Mouse (Mus musculus) c-Kit-positive CD71-positive TER-119-positive erythroid progenitor cells, embryonic 14.5 days (primary cell): Measurements from ENCODE around the gene Trabd.

ENCODE experiments used
- DNase-seq: peaks from one replicate; pipeline ENCODE4 v3.0.0-alpha.2; 2013; ENCODE audit warnings: low spot score

The Trabd gene

DNA sequence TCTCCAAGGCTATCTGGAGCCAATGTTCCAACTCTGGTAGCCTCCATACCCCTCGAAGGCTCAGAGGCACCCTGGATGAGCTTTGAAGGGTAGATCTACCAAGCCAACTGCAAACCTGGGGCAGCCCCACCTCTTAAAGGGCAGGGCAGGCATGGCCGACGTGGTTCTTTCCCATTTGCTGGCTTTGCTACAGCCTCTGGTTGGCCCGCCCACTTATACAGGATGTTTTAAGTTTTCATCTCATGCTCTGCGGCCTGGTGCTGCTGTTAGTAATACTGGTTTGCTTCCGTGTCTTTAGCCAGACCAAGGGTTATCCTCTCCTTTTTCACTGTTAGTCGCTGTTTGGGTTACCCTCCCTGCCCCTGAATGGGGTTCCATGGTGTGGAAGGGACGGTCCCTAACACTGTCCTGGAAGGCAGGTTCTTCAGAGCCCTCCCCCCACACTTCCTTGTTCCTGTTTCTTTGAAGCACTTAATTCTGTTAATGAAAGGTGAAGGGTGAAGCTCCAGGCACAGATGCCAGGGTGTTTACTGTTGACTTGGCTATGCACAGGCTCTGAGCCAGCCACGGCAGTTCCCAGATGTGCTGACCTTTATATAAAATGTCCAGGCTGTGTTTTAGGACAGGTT, 3.4 kb downstream of the Trabd start:
- peak; percentile 67 for DNase-seq

DNA sequence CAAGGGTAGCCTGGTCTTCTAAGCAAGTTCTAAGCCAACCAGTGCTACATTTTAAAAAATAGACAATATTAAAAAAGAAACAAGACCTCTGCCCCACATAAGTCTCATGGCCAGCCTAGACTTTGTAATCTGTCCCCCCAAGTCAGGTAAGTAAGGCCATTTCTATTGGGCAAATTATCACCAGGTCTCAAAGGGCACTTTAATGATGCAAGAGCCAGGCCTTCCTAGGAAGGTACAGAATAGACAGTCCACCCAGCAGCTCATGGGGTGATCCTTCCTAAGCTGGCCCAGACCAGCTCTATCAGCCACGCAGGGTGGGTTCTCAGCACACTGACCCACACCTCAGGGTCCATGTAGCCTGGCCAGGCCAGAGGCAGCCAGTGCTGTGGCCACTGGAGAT, 9.0 kb downstream of the Trabd start:
- DNase-seq: no peak

DNA sequence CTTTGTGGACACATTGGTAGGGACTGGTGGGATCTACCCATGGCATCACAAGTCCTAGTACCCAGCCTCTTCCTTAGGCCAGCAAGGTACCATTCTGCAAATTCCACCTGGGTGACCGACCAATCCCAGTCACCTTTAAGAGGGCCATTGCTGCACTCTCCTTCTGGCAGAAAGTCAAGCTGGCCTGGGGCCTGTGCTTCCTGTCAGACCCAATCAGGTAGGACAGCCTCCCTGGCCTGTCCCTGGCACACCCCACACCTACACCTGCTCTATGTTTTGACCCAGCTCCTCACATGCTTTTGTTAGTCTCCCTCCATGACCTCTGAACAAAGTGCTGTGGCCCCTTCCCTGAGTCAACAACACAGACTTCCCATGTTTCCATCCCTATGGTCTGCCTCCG, 9.9 kb downstream of the Trabd start:
- DNase-seq: no peak

DNA sequence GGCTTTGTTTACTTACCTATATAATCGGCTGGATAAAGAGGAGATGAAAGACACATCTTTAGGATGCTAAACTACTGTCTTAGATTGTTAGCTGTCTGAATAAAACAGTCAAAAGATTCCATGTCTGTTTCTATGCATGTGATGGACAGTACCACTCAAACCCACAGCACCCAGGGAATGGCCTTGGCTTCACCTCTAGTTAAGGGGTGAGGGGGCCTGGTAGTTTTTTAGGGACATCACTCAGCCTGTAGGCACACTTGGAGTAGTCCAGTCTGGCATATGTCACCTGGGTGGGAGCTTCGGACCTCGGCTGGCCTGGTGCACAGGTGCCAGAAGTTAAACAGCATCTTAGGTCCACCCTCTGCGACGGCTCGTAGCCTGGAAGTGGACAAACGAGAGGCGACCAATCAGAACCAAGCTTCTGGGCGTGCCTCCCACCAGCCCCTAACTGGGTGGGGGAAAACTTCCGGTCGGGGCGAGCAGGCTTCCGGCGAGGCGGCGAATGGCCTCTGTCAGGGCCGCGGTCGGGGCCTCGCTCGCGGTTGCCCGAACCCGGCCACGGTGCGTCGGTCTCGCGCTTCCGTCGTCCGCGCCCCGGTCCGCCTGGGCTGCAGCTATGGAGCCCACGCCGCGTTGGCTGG, 13.8 kb downstream of the Trabd start, which contains the start of gene Selenoo:
Selenoo (plus strand) TSS at position 478 of the 641 bp plus-strand sequence.
- peak; percentile 80 for DNase-seq

DNA sequence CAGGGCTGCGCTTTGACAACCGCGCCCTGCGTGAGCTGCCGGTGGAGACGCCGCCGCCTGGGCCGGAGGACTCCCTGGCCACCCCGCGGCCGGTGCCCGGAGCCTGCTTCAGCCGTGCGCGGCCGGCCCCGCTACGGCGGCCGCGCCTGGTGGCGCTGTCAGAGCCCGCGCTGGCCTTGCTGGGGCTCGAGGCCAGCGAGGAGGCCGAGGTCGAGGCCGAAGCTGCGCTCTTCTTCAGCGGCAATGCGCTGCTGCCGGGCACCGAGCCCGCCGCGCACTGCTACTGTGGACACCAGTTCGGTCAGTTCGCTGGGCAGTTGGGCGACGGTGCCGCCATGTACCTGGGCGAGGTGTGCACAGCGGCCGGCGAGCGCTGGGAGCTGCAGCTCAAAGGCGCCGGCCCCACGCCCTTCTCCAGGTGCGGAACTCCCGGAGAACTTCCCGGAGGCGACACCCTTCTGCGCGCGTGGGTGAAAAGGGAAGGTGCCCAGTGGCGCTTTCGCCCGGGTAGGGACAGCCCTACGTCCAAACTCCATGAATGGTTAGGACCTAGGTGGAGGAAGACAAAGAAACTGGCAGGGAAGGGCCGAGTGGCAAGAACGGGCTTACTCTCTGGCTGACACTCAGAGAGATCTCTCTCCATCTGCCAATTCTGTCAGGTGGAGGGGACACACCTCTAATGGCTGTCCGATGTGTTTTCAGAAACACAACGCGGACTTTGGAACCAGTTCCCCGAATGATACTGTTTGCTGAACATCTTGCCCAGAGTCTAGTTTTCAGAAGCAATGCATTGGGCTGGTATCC, 14.5 kb downstream of the Trabd start:
- DNase-seq: peak; percentile 24

DNA sequence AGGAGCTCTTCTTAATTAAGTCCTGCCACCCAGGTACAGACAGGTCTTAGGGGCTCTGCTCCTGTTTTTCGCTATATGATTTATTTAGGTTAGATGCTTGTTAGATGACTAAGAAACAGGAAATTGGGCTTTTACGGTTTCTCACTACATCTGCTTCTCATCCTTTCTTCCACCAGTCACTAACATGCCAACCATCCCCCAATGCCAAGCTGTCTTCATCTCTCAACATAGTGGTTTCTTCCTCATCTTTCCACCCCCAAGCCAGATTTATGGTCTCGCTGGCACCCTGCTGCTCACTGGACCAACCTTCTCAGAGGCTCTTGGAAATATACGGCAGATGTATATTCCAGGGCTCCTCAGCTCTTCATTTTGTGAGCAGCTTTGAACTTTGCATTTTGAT, 15.7 kb downstream of the Trabd start:
- no peak for DNase-seq

DNA sequence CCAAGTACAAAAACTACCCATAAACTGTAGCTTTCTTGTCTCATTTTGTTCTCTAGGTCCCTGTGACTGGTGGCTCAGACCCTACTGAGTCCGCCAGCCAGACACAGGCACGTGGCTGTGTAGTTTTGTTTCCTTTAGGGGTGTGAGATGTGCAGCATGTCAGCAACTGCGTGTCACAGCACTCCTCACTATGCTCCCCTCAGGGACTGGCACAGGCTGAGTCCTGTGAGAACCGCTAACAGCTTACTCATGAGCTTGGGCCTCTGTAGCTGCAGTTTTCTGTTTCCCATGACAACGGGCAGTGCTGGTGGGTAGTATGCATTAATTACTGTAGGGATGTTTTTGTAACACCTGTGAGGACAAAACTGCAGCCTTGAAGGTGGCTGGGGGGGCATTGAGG, 17.3 kb downstream of the Trabd start:
- DNase-seq: no peak

DNA sequence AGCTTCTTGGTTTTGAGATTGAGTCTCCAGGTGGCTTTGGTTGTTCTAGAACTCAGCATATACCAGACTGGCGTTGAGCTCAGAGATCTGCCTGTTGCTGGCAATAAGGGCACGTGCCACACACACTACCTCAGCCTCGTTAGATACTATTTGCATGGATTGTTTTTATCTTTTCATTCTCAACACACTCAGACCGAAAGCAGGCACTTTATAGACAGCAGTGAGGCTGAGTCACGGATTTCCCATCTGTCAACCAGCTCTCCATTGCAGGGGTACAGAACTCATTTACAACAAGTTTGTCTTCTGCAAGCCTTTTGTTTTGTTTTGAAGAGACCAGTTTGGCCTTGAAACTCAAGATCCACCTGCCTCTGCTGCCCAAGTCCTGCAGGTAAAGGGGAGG, 22.5 kb downstream of the Trabd start:
- no peak for DNase-seq

DNA sequence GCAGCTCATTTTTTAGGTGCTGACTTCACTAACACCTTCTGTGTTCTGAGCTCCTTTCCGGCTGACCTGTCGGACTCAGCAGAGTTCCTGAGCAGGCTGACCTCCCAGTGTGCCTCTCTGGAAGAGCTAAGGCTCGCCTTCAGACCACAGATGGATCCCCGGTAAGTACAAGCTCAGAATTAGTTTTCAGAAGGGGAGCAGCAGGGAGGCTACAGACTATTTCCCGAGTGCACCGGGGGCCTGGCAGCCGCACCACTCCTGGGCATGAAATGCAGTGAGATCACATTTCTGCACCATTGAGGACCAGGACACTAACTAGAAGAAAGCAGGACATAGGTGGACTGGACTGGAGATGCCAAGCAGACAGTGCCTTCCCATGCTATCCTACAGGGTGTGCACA, 23.7 kb downstream of the Trabd start:
- DNase-seq: no peak

DNA sequence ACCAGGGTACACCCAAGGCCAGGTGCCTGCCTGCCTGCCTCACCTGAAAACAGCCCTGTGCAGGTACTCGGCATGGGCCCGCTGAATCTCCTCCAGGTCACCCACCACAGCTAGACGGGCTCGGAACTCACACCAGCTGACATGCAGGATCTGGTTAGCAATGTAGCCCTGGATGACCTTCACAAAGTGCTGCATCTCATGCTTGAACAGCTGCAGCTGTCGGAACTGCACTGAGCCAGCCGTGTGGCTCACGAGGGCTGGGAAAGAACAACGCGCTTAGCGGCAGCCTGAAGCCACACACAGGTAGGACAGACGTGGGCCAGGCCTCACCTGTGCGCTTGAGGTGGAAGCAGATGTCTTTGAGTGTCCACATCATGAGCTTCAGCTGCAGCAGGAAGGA, 25.9 kb downstream of the Trabd start:
- DNase-seq: no peak

DNA sequence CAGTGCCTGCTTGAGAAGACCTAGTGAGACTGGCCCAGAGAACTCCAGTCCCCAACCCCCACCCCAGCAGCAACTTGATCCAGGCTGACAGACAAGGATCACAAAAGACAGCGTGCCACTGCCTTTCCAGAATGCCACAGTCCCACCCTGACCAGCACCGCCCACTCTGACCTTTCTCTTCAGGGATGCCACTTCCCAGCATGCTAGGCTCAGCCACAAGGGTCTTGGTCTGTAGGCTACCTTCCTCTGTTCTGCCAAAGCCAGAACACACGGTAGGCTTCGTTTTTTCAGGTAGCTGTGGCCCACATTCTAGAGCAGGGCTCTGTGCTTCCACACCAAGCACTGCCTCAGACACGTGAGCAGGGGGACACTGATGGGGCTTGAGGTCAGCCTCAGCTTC, 27.7 kb downstream of the Trabd start:
- DNase-seq: no peak

DNA sequence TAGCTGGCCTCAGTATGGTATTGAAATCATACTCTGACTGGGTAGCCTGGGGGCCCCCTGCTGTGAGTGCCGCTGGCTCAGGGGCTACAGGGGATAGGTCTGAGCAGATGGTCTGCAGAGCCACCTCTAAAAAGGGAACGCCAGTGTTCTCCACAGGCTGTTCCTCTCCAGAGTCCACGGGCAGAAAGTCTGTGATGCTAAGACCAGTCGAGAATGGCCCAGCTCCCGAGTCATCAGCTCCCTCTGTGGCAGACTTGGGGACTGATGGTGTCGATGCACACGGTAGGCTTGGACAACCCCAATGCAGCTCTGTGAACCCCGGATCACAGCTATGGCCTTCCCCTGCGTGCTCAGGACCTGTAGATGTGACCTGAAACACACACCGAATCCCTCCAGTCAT, 29.0 kb downstream of the Trabd start:
- no peak for DNase-seq

DNA sequence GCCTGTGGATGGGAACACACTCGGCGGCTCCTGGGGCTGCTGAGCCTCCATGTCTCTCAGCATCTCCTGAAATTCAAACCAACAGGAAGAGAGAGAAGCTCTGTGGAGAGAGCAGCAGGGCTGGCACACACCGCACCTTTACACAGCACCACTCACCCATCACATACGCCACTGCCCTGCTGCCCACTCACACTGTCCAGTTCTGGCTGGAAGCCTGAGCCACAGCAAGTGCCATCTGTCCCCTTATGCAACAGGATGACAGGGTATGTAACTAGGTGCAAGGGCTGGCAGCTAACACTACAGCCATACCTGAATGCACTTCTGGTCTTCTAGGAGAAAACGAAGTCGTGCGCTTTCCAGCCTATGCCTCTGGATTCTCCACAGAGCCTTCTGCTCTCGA, 29.5 kb downstream of the Trabd start:
- DNase-seq: no peak

DNA sequence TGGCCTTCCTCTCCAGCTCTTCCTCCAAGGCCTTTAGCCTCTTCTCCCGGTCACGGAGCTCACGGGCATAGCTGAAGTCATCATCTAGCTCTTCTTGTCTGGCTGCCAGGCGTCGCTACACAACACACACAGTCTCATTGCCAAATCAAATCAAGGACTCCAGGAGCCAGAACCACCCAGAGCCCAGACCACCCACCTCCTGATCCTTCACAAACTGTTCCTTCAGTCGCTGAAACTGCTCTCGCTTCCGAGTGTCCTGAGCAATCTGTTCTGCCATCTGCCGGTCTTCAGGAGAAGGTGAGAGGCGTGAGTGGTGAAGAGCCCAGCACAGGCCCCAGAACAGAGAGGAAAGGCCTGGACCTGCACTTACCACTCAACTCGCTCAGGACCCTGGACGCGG, 31.1 kb downstream of the Trabd start:
- DNase-seq: no peak

DNA sequence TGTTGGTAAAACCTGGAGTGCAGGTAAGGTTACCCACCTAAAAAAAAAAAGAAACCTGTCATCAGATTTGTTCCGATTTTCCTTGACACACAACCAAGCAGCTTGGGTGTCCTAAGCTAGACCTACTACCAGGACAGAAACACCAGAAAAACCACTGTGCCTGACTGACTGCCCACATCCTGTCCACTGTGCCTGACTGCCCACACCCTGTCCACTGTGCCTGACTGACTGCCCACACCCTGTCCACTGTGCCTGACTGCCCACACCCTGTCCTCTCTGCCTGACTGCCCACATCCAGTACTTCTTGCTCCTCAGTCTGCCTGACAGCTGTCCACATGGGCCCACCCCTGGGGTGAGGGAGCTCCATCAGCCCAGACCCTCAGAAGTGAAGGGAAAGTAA, 32.1 kb downstream of the Trabd start:
- DNase-seq: no peak

DNA sequence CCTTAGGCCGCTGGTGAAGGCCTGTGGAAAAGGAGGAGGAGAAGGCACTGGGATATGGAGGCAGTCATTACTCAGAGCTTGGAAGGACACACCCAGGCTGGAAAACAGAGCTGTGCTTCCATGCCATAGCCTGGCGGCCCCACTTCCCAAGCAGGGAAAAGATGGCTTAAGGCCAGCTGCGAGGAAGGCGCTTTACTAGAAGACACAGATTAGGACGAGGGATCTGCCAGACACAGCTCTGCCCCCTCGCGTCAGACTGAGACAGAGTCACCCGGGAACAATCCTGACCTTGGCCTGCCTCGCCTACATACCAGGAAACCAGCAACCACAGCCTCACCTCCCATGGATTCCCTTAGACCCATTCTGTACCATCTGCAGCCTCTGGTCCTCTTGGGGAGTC, 35.2 kb downstream of the Trabd start:
- DNase-seq: no peak

DNA sequence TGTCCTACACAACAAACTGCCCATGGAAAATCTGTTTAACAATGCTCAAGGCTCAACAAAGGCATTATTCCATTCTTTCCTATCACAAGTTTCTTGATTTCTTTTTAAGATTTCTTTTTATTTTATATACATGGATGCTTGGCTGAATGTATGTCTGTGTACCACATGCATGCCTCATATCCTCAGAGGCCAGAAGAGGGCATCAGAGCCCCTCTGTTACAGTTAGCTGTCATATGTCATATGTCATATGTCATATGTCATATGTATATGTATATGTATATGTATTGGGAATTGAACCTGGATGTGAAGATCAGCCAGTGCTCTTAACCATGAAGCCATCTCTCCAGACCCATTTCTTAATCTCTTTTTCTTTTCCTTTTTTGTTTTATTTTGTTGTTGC, 43.1 kb downstream of the Trabd start:
- DNase-seq: no peak

DNA sequence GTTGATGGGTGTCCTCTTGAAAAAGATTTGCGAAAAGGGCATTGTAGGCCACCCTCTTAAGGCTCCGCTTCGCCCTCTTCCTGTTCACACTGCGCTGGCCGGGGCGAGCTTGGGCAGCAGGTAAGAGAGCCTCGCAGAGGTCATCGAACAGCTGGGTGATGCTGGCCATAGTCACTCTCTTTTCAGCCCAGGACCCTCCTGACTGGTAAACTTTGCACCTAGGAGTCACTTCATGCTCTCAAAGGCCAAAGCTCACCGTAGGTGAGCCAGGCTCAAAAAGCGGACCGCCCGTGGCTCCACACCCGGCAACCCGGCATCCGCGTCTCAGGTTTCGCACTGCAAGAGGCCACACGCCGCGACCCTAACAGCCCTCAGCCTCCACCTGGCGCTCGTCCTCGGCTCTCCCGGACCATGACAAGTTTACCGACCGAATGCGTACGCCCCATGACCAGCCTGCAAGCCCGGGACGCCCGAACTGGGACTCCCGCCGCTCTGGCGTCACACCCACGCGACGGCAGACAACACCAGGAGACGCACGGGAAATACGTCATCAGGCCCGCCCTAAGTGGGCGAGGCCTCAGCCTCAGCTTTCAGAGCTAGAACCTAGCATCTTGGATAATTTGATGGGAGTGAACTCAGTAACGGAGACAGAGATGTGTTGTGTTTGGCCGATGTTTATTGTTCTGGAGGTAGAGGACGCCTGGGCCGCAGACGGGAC, 47.9 kb downstream of the Trabd start, which contains the start of gene Tubgcp6:
Tubgcp6 (minus strand) TSS at position 464 of the 718 bp plus-strand sequence.
- peak; percentile 97 for DNase-seq

DNA sequence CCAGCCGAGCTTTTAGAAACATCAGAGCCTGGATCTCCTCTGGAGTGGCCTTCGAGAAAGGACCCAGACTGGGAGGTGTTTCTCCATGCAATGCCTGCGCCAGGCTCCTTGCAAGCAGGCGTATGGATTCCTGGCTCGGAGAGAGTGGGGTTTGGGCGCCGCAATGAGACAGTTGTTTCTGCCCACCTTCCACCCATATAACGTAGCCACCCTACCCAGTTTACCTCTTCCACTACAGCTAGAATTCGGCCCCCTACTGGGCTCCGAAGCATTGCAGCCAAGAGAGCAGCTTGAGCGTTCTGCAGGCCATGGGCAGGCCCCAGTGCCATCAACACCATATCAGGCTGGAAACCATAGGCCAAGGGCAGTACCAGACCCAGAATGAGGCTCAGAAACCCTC, 48.7 kb downstream of the Trabd start:
- DNase-seq: no peak

DNA sequence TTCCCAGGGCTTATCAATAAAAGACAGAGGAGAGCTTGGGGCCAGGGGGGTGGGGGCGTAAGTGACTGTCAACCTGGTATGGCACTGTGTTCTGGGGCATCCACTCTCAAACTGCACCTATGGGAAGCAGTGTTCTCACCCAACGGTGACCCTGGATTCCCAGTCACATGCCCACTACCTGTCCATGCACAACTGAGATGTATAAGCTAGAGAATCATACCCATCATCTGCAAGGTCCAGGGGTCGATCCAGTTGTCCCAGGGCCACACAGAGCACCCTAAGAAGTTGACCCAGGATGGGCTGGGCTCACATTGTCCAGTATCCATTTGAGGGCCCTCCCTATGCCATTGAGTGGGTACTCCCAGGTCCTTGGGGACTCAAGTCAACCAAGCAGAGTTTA, 49.4 kb downstream of the Trabd start:
- no peak for DNase-seq

DNA sequence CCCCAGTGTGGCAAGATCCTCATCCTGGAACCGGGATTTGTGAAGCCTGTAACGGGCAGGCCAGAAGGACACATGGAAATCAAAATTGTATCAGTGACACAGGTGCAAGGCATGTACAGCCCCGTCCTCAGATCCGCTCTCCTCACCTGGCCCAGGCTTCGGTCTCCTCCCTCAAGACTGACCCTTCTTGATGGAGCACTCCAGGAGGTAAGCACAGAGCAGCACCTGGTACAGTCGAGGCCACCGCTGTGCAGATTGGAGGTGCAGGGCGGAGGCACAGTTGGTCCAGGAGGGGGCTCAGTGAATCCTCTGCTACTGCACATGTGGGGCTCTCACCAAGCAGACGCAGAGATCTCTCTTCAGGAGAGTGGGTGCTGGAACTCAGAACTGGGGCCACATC, 50.4 kb downstream of the Trabd start:
- no peak for DNase-seq

DNA sequence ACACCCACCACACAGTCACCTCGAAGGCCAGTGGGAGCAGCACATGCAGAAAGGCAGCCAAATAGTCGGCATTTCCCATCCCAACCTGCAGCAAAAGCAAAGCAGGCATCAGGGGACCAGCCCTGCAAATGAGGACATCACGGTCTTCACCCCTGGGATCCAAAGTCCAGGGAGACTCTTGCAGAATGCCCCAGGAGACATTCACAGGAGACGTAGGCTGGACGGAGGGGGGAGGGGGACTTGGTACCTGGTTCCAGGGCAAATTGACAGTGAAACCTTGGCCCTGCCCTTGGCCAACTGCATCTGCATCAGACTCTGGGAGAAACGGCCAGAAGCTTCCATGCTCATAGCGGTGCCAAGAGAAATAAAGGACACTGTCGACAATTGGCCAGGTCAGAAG, 51.7 kb downstream of the Trabd start:
- no peak for DNase-seq
